Mouse (Mus musculus): Measurements from ENCODE around the gene Rbm20. TPM values are rescaled to one million over a fixed set of nuclear protein-coding genes. Genes with fewer than 3 reads are reported as not detected.

Rbm20 gene
- total RNA-seq, 2 experiments from 2014 or later, result 2.3 to 3.3 TPM

GRCm38 (mm10) chr19:53808041-53808777 is 131.1 kb downstream of the Rbm20 start:
- DNase-seq (ENCODE audit: low spot score in 2 of 2), result peak in 1 of 2 experiments; percentile 23
- no peak overlapping the region for H3K4me3 ChIP-seq
- peak overlapping the region; percentile 59; the same call in 1 of the 2 replicates for H3K27ac ChIP-seq
- no peak for TF ChIP-seq CTCF (conservative IDR thresholded peaks at IDR 0.05)

GRCm38 (mm10) chr19:53809185-53809861 is 132.2 kb downstream of the Rbm20 start:
- Histone ChIP-seq H3K4me3 (no peak overlapping the region), H3K27ac (peak overlapping the region; percentile 59; the same call in 1 of the 2 replicates)
- peak; percentile 47 to 67 for DNase-seq (ENCODE audit: low spot score in 2 of 2)
- no peak for TF ChIP-seq CTCF (conservative IDR thresholded peaks at IDR 0.05)

- no peak for TF ChIP-seq CTCF (conservative IDR thresholded peaks at IDR 0.05)
- DNase-seq (ENCODE audit: low spot score in 2 of 2), result no peak
- Histone ChIP-seq H3K4me3 (no peak overlapping the region), H3K27ac (peak overlapping the region; percentile 59; the same call in 1 of the 2 replicates)
Measured at GRCm38 (mm10) chr19:53810024-53810423, 132.9 kb downstream of the Rbm20 start.

GRCm38 (mm10) chr19:53810584-53810983 is 133.5 kb downstream of the Rbm20 start:
- peak overlapping the region; percentile 59; the same call in 1 of the 2 replicates for H3K27ac ChIP-seq
- DNase-seq (ENCODE audit: low spot score in 2 of 2), result no peak
- no peak overlapping the region for H3K4me3 ChIP-seq
- no peak for TF ChIP-seq CTCF (conservative IDR thresholded peaks at IDR 0.05)

GRCm38 (mm10) chr19:53813576-53813975 is 136.5 kb downstream of the Rbm20 start:
- Histone ChIP-seq H3K27ac (no peak overlapping the region), H3K4me3 (no peak overlapping the region)
- DNase-seq (ENCODE audit: low spot score in 2 of 2), result no peak
- no peak for TF ChIP-seq CTCF (conservative IDR thresholded peaks at IDR 0.05)

- H3K4me3 ChIP-seq, result no peak overlapping the region
- no peak for DNase-seq (ENCODE audit: low spot score in 2 of 2)
- no peak for TF ChIP-seq CTCF (conservative IDR thresholded peaks at IDR 0.05)
- H3K27ac ChIP-seq, result no peak overlapping the region
Measured at GRCm38 (mm10) chr19:53815714-53816113, 138.6 kb downstream of the Rbm20 start.

GRCm38 (mm10) chr19:53816242-53816641 is 139.1 kb downstream of the Rbm20 start:
- no peak overlapping the region for H3K27ac ChIP-seq
- H3K4me3 ChIP-seq, result no peak overlapping the region
- no peak for DNase-seq (ENCODE audit: low spot score in 2 of 2)
- no peak for TF ChIP-seq CTCF (conservative IDR thresholded peaks at IDR 0.05)

- Histone ChIP-seq H3K4me3 (no peak overlapping the region), H3K27ac (no peak overlapping the region)
- no peak for DNase-seq (ENCODE audit: low spot score in 2 of 2)
- no peak for TF ChIP-seq CTCF (conservative IDR thresholded peaks at IDR 0.05)
Measured at GRCm38 (mm10) chr19:53819299-53819698, 142.2 kb downstream of the Rbm20 start.

- H3K27ac ChIP-seq, result no peak overlapping the region
- DNase-seq (ENCODE audit: low spot score in 2 of 2), result no peak
- no peak overlapping the region for H3K4me3 ChIP-seq
- TF ChIP-seq CTCF (conservative IDR thresholded peaks at IDR 0.05), result peak; percentile 61
Measured at GRCm38 (mm10) chr19:53821241-53822120, 144.4 kb downstream of the Rbm20 start.

- Histone ChIP-seq H3K4me3 (no peak overlapping the region; the same call in 1 of the 2 replicates), H3K27ac (no peak overlapping the region; the same call in 1 of the 2 replicates)
- no peak for DNase-seq (ENCODE audit: low spot score in 2 of 2)
- no peak for TF ChIP-seq CTCF (conservative IDR thresholded peaks at IDR 0.05)
Measured at GRCm38 (mm10) chr19:53823847-53824246, 146.7 kb downstream of the Rbm20 start.

- peak; percentile 55 for TF ChIP-seq CTCF (conservative IDR thresholded peaks at IDR 0.05)
- peak in 1 of 2 experiments; percentile 37 for DNase-seq (ENCODE audit: low spot score in 2 of 2)
- peak overlapping the region; percentile 57 for H3K27ac ChIP-seq
Measured at GRCm38 (mm10) chr19:53824872-53825680, 148.0 kb downstream of the Rbm20 start.

GRCm38 (mm10) chr19:53829990-53830389 is 152.9 kb downstream of the Rbm20 start:
- H3K27ac ChIP-seq, result no peak overlapping the region
- no peak overlapping the region for H3K4me3 ChIP-seq
- no peak for DNase-seq (ENCODE audit: low spot score in 2 of 2)
- TF ChIP-seq CTCF (conservative IDR thresholded peaks at IDR 0.05), result no peak

More at GRCm38 (mm10) chr19:53824872-53825680, 148.0 kb downstream of the Rbm20 start:
- H3K4me3 ChIP-seq, result peak overlapping the region; percentile 47
